In the genomic region with DNA sequence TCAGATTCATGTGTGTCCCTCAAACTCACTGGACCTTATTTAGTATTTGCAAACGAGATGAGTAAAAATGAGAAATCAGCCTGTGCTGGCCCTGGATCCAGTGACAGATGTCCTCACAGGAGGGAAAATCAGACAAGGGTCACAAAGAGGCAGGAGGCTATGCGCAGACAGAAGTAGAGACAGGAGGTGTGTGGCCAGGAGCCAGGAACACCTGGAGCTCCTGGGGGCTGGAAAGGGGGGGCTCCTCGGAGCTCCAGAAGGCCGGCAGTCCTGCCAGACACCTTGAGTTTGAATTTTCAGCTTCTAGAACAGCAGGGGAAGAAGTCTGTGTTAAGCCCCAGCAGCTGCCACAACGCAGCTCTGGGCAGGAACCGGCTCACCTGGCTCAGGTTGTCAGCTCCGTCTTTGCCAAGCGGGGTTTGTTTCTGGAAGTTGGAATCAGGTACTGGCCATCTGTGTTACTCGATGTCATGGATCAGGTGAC, we compare ENCODE assay signal across 10 mouse cellular contexts. TPM values are rescaled to one million over a fixed set of nuclear protein-coding genes. Genes with fewer than 3 reads are reported as not detected.
DNase-seq lines count a peak whose midpoint lies in the region; ATAC-seq lines count a peak whose summit lies in the region.
"Had no signal": no experiment of that assay in that cellular context is flagged by ENCODE, and none has a peak within 500 bp of the region (broad histone marks: within the 10 kb centered on the region; RNA-seq: fewer than 3 reads in every experiment).

No protein-coding gene starts in this region.

- no peaks in the 10 kb centered on the region for H3K36me3 ChIP-seq in forebrain, embryonic 10.5 days (replicated peaks)
- H3K36me3 ChIP-seq in forebrain, embryonic 11.5 days (ENCODE audit: control insufficient read depth, insufficient read depth, low read length): no peaks in the 10 kb centered on the region
- no peaks in the 10 kb centered on the region for H3K36me3 ChIP-seq in megakaryocyte, embryonic 14.5 days (replicated peaks; ENCODE audit: low read length)
- H3K36me3 ChIP-seq in embryonic facial prominence, embryonic 12.5 days: no peaks in the 10 kb centered on the region
- H3K36me3 ChIP-seq in liver, embryonic 15.5 days (replicated peaks): no peaks in the 10 kb centered on the region; the same call in 1 of the 2 replicates

- WGBS in forebrain, embryonic 10.5 days: 61% methylated on average over 9 of the region's 9 CpGs
- WGBS in forebrain, embryonic 11.5 days: 61% methylated on average over 9 of the region's 9 CpGs
- WGBS in embryonic facial prominence, embryonic 12.5 days: 40% methylated on average over 9 of the region's 9 CpGs
- WGBS in liver, embryonic 15.5 days (ENCODE audit: insufficient replicate concordance): 64% methylated on average over 9 of the region's 9 CpGs

- ATAC-seq in forebrain, embryonic 11.5 days (replicated peaks; ENCODE audit: low FRiP score): no peak
- no peak for ATAC-seq in megakaryocyte, adult 5-6 weeks (ENCODE audit: poor library complexity, severe bottlenecking)
- ATAC-seq in embryonic facial prominence, embryonic 12.5 days (ENCODE audit: insufficient number of reproducible peaks, insufficient read depth, low FRiP score, low TSS enrichment): no peak
- no peak for ATAC-seq in liver, embryonic 15.5 days (ENCODE audit: insufficient read depth)

- H3K9me3 ChIP-seq in forebrain, embryonic 10.5 days: no peaks in the 10 kb centered on the region
- H3K9me3 ChIP-seq in forebrain, embryonic 11.5 days (ENCODE audit: control insufficient read depth, low read length): no peaks in the 10 kb centered on the region
- no peaks in the 10 kb centered on the region for H3K9me3 ChIP-seq in megakaryocyte, embryonic 14.5 days
- no peaks in the 10 kb centered on the region for H3K9me3 ChIP-seq in embryonic facial prominence, embryonic 12.5 days
- H3K9me3 ChIP-seq in liver, embryonic 15.5 days (replicated peaks): no peaks in the 10 kb centered on the region

- peaks cover 44% of the 10 kb centered on the region for H3K4me1 ChIP-seq in forebrain, embryonic 10.5 days
- H3K4me1 ChIP-seq in forebrain, embryonic 11.5 days (replicated peaks; ENCODE audit: control insufficient read depth, insufficient read depth, low read length): no peaks in the 10 kb centered on the region
- H3K4me1 ChIP-seq in megakaryocyte, embryonic 14.5 days: peaks cover 93% of the 10 kb centered on the region
- peaks cover 34% of the 10 kb centered on the region for H3K4me1 ChIP-seq in embryonic facial prominence, embryonic 12.5 days
- peaks cover 60% of the 10 kb centered on the region for H3K4me1 ChIP-seq in liver, embryonic 15.5 days (replicated peaks)

- peak overlapping the region; percentile 65 for H3K27ac ChIP-seq in forebrain, embryonic 10.5 days
- H3K27ac ChIP-seq in forebrain, embryonic 11.5 days (ENCODE audit: low read depth, low read length): no peak overlapping the region
- H3K27ac ChIP-seq in embryonic facial prominence, embryonic 12.5 days: 0 out of 2 replicates have a peak overlapping the region, but pooled peaks have one; percentile 42
- H3K27ac ChIP-seq in liver, embryonic 15.5 days (replicated peaks): peak overlapping the region; percentile 97

- no peak for DNase-seq in forebrain, embryonic 10.5 days (ENCODE audit: extremely low spot score, low spot score)
- DNase-seq in forebrain, embryonic 11.5 days (ENCODE audit: low spot score): no peak
- no peak for DNase-seq in c-Kit-positive CD71-positive TER-119-positive erythroid progenitor cells, embryonic 14.5 days (ENCODE audit: low spot score)
- DNase-seq in kidney, adult 11 months: no peak
- DNase-seq: adrenal gland, adult 8-10 months; heart, postnatal 36 days had no signal

- H3K9ac ChIP-seq in forebrain, embryonic 11.5 days (ENCODE audit: low read length): no peak overlapping the region
- H3K9ac ChIP-seq in embryonic facial prominence, embryonic 12.5 days: no peak overlapping the region; the same call in 1 of the 2 replicates
- H3K9ac ChIP-seq in liver, embryonic 15.5 days: peak overlapping the region; percentile 61

- H3K27me3 ChIP-seq in forebrain, embryonic 10.5 days (ENCODE audit: poor library complexity, severe bottlenecking): no peaks in the 10 kb centered on the region
- H3K27me3 ChIP-seq in forebrain, embryonic 11.5 days (ENCODE audit: control insufficient read depth, insufficient read depth, low read length): no peaks in the 10 kb centered on the region
- peaks cover 30% of the 10 kb centered on the region for H3K27me3 ChIP-seq in megakaryocyte, embryonic 14.5 days (replicated peaks)
- H3K27me3 ChIP-seq in embryonic facial prominence, embryonic 12.5 days: peaks cover 9% of the 10 kb centered on the region; the same call in 1 of the 2 replicates
- peaks cover 5% of the 10 kb centered on the region; the same call in 1 of the 2 replicates for H3K27me3 ChIP-seq in liver, embryonic 15.5 days

- H3K4me2 ChIP-seq in forebrain, embryonic 11.5 days (ENCODE audit: low read depth, low read length, severe bottlenecking): no peak overlapping the region
- no peak overlapping the region for H3K4me2 ChIP-seq in embryonic facial prominence, embryonic 12.5 days (replicated peaks)
- peak overlapping the region; percentile 73 for H3K4me2 ChIP-seq in liver, embryonic 15.5 days

- no peak overlapping the region for H3K4me3 ChIP-seq in forebrain, embryonic 10.5 days
- H3K4me3 ChIP-seq in forebrain, embryonic 11.5 days (ENCODE audit: low read depth, low read length): no peak overlapping the region
- peak overlapping the region; percentile 40 for H3K4me3 ChIP-seq in megakaryocyte, embryonic 14.5 days (replicated peaks)
- H3K4me3 ChIP-seq in embryonic facial prominence, embryonic 12.5 days: no peak overlapping the region
- H3K4me3 ChIP-seq in liver, embryonic 15.5 days (replicated peaks): peak overlapping the region; percentile 61

RNA-seq across cellular contexts. Expression of gene Lrpap1, which starts 53.7 kb away (rescaled TPM):
- 73.0 and 75.0 TPM in 2 replicates for polyA plus RNA-seq in forebrain, embryonic 10.5 days (2016; fragmentation: Nextera tagmentation; extraction: Ambion mirVana)
- 83.2 and 83.7 TPM in 2 replicates for polyA plus RNA-seq in forebrain, embryonic 11.5 days (2014; fragmentation: Nextera tagmentation; extraction: Ambion mirVana)
- 7.7 and 48.7 TPM in 2 replicates for polyA plus RNA-seq in megakaryocyte, embryonic 14.5 days (2012; ENCODE audit: insufficient read depth, low replicate concordance)
- total RNA-seq in megakaryocyte, adult 5-6 weeks (2015): 50.6 and 60.4 TPM in 2 replicates
- 85.1 and 110 TPM in 2 replicates for total RNA-seq in megakaryocyte, adult 5-6 weeks (2017)
- 113 and 115 TPM in 2 replicates for polyA plus RNA-seq in embryonic facial prominence, embryonic 12.5 days (2016; fragmentation: Nextera tagmentation; extraction: Ambion mirVana)
- polyA plus RNA-seq in liver, embryonic 15.5 days (2015; fragmentation: Nextera tagmentation; extraction: Ambion mirVana): 77.9 and 82.8 TPM in 2 replicates

Comparison
In these comparisons a context has a peak if more than half of its experiments do, and no peak if none do; other contexts are left out.
1. H3K4me3 ChIP-seq: peak in megakaryocyte, embryonic 14.5 days (single experiment) and liver, embryonic 15.5 days (single experiment); none in forebrain, embryonic 10.5 days (single experiment), forebrain, embryonic 11.5 days (single experiment) and embryonic facial prominence, embryonic 12.5 days (single experiment).